Mouse (Mus musculus) hindbrain, embryonic 11.5 days (tissue): Measurements from ENCODE around the gene Prpf39. TPM values are rescaled to one million over a fixed set of nuclear protein-coding genes. Genes with fewer than 3 reads are reported as not detected.

Experiments used
- ATAC-seq: fragments of 200-750 bp; cut with Nextera tagmentation; 2 replicates; pipeline ENCODE4 v1.8.0; 2017; ENCODE audit warnings: mild to moderate bottlenecking, moderate TSS enrichment, moderate library complexity; ENCODE audit not compliant: low FRiP score
- DNase-seq: peaks from one replicate; pipeline ENCODE4 v3.0.0-alpha.2; 2015; ENCODE audit warnings: low spot score
- H3K27ac ChIP-seq: fragments of 300-500 bp; sonication (generic); 2 replicates; pipeline ENCODE4 v1.5.1; 2014; ENCODE audit warnings: mild to moderate bottlenecking, low read depth, low read length
- H3K27me3 ChIP-seq: fragments of 300-500 bp; sonication (generic); 2 replicates; pipeline ENCODE4 v1.6.1; 2014; ENCODE audit warnings: mild to moderate bottlenecking, low read length, moderate library complexity, mixed read lengths; ENCODE audit not compliant: control insufficient read depth, insufficient read depth
- H3K36me3 ChIP-seq: fragments of 300-500 bp; sonication (generic); 2 replicates; pipeline ENCODE4 v1.6.1; 2014; ENCODE audit warnings: mild to moderate bottlenecking, low read length, moderate library complexity, mixed read lengths; ENCODE audit not compliant: control insufficient read depth, insufficient read depth
- H3K4me1 ChIP-seq: fragments of 300-500 bp; sonication (generic); replicated peaks from 2 replicates; pipeline ENCODE4 v1.6.1; 2014; ENCODE audit warnings: low read length, mixed read lengths; ENCODE audit not compliant: control insufficient read depth, insufficient read depth
- H3K4me2 ChIP-seq: fragments of 300-500 bp; sonication (generic); replicated peaks from 2 replicates; pipeline ENCODE4 v1.6.1; 2014; ENCODE audit warnings: mild to moderate bottlenecking, low read depth, low read length
- H3K4me3 ChIP-seq: fragments of 300-500 bp; sonication (generic); 2 replicates; pipeline ENCODE4 v1.5.1; 2014; ENCODE audit warnings: low read depth, low read length
- H3K9ac ChIP-seq: fragments of 300-500 bp; sonication (generic); 2 replicates; pipeline ENCODE4 v1.6.1; 2014; ENCODE audit warnings: low read depth, low read length
- H3K9me3 ChIP-seq: fragments of 300-500 bp; sonication (generic); 2 replicates; pipeline ENCODE4 v1.6.1; 2016; ENCODE audit warnings: low read length; ENCODE audit not compliant: control insufficient read depth
- WGBS: fragments of 180-500 bp; shearing (Covaris S2); extraction: QIAGEN DNeasy Blood & Tissue Kit; methylation state at CpG from one replicate; pipeline ENCODE4 v1.1.7; 2014; 5-methylcytosine and 5-hydroxymethylcytosine counted together
- polyA plus RNA-seq: library from polyadenylated mRNA; unstranded; fragments of >200 nt; fragmentation: Nextera tagmentation; extraction: Ambion mirVana; gene quantifications from 2 replicates; pipeline ENCODE4 v1.2.1, GENCODE M21; 2014

The Prpf39 gene
- 61.6 and 64.9 TPM in 2 replicates for polyA plus RNA-seq

- peak; percentile 96 for ATAC-seq
- peak within 1 kb of the TSS; percentile 35 for H3K4me2 ChIP-seq
- no peaks in the 10 kb centered on the region for H3K4me1 ChIP-seq
- peak within 1 kb of the TSS; percentile 75 for H3K9ac ChIP-seq
- H3K27me3 ChIP-seq = no peaks in the 10 kb centered on the region
- DNase-seq = peak; percentile 94
- H3K27ac ChIP-seq = peak within 1 kb of the TSS; percentile 55
- peak within 1 kb of the TSS; percentile 89 for H3K4me3 ChIP-seq
- H3K9me3 ChIP-seq = no peaks in the 10 kb centered on the region
- WGBS = under 1% methylated on average over 56 of the region's 65 CpGs
- no peaks in the 10 kb centered on the region for H3K36me3 ChIP-seq
Measured at GRCm38 (mm10) chr12:65036190-65036870, at the start of gene Prpf39. Gene Prpf39 (plus strand): TSS chr12:65036333.

DNA sequence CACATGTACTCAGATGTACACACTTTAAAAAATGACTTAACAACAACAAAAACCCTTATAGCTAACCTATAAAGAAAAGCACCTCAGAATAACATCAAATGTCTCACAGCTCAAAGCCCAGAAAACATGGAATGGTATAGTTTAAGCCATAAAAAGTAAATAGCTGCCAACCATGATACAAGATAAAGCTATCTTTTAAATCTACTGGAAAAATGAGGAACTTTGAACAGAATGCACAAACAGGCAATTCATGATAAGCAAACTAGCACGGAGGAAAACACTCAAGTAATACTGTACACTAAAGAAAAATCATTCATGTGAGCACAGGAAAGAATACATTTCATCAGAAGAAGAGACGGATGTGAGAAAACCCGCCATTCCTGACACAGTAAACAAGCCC, 28.4 kb upstream of the Prpf39 start:
- no peak overlapping the region for H3K4me2 ChIP-seq
- no peaks in the 10 kb centered on the region for H3K4me1 ChIP-seq
- ATAC-seq (no peak), DNase-seq (no peak)
- no peaks in the 10 kb centered on the region for H3K27me3 ChIP-seq
- H3K27ac ChIP-seq = no peak overlapping the region
- H3K9ac ChIP-seq = no peak overlapping the region
- WGBS = 95% methylated on average over 3 of the region's 3 CpGs
- H3K36me3 ChIP-seq = 0 out of 2 replicates have a peak, but pooled peaks cover 2% of the 10 kb centered on the region
- no peaks in the 10 kb centered on the region for H3K9me3 ChIP-seq
- no peak overlapping the region for H3K4me3 ChIP-seq

DNA sequence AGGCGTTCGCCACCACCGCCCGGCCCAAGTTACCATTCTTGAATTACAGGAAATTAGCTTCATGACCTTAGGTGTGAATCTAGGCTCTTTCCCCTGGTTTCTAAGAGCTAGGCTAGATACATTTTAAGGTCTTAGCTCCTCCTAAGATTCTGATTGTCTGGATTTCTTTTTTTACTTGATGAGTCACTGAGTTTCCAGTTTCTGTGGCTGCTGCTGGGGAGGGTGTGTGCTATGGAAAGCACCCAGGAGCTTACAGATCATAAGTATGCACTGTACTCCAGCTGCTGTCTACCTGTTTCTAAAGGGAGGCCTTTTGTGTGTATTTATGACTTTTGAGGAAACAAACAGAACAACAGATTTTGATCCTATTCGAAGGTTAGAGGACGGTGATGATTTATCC, 13.3 kb upstream of the Prpf39 start:
- Histone ChIP-seq H3K27ac (no peak overlapping the region), H3K9ac (no peak overlapping the region), H3K4me2 (no peak overlapping the region), H3K9me3 (no peaks in the 10 kb centered on the region), H3K4me1 (no peaks in the 10 kb centered on the region), H3K4me3 (no peak overlapping the region), H3K36me3 (no peaks in the 10 kb centered on the region), H3K27me3 (no peaks in the 10 kb centered on the region)
- 96% methylated on average over 6 of the region's 6 CpGs for WGBS
- DNase-seq = no peak
- no peak for ATAC-seq

DNA sequence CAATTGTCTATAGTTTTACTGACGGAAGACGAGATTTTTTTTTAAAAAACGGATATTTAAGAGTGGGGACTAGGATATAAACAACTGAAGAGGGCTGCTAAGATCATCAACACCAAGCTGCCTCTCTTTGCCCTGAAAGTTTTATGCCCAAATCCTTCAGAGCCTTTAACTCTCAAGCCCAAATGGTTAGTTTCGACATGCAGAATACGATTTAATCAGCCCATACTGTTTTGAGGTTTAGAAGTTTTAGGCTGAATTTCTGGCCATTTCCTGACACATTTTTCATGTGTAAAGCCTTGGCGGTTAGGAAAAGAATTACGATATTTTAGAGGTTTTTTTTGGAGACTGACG, 319 bp upstream of the Prpf39 start:
- Histone ChIP-seq H3K27ac (no peak overlapping the region), H3K9me3 (no peaks in the 10 kb centered on the region), H3K9ac (no peak overlapping the region; the same call in 1 of the 2 replicates), H3K27me3 (no peaks in the 10 kb centered on the region), H3K4me2 (peak overlapping the region; percentile 35), H3K4me1 (no peaks in the 10 kb centered on the region), H3K4me3 (peak overlapping the region; percentile 89), H3K36me3 (no peaks in the 10 kb centered on the region)
- ATAC-seq (peak; percentile 25; the same call in 1 of the 2 replicates), DNase-seq (no peak)
- 48% methylated on average over 8 of the region's 8 CpGs for WGBS

- peak overlapping the region; percentile 35 for H3K4me2 ChIP-seq
- ATAC-seq (peak; percentile 34; the same call in 1 of the 2 replicates), DNase-seq (peak; percentile 19)
- peak overlapping the region; percentile 89 for H3K4me3 ChIP-seq
- no peak overlapping the region; the same call in 1 of the 2 replicates for H3K9ac ChIP-seq
- H3K9me3 ChIP-seq = no peaks in the 10 kb centered on the region
- no peak overlapping the region for H3K27ac ChIP-seq
- no peaks in the 10 kb centered on the region for H3K27me3 ChIP-seq
- 21% methylated on average over 18 of the region's 18 CpGs for WGBS
- H3K36me3 ChIP-seq = no peaks in the 10 kb centered on the region
- H3K4me1 ChIP-seq = no peaks in the 10 kb centered on the region
Measured at GRCm38 (mm10) chr12:65036892-65037545, 886 bp downstream of the Prpf39 start.

DNA sequence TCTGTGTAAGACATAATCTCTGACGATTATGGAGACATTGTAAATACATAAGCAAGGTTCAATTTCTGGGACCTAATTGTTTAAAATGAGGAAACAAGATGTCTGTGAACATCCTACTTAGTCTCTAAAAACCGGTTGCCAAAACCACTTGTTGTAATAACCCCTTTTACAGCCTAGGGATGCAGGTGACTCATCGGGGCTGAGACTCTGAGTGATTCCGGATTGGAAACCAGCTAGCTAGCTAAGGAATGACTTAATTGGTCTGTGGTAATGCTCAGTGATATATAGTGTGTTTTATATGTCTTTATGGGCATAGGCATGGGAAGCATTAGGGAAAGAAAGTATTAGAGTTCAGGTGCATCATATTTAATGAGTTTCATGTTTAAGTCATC, 1.4 kb downstream of the Prpf39 start:
- no peak for DNase-seq
- Histone ChIP-seq H3K36me3 (no peaks in the 10 kb centered on the region), H3K4me2 (peak overlapping the region; percentile 35), H3K9me3 (no peaks in the 10 kb centered on the region), H3K27ac (no peak overlapping the region), H3K27me3 (no peaks in the 10 kb centered on the region), H3K4me3 (peak overlapping the region; percentile 89), H3K4me1 (no peaks in the 10 kb centered on the region), H3K9ac (no peak overlapping the region)
- 68% methylated on average over 4 of the region's 4 CpGs for WGBS
- no peak for ATAC-seq

- H3K36me3 ChIP-seq = peaks cover 6% of the 10 kb centered on the region; the same call in 1 of the 2 replicates
- no peaks in the 10 kb centered on the region for H3K9me3 ChIP-seq
- no peaks in the 10 kb centered on the region for H3K4me1 ChIP-seq
- H3K27ac ChIP-seq = no peak overlapping the region
- DNase-seq = no peak
- no peaks in the 10 kb centered on the region for H3K27me3 ChIP-seq
- no peak overlapping the region for H3K9ac ChIP-seq
- H3K4me3 ChIP-seq = no peak overlapping the region
- H3K4me2 ChIP-seq = no peak overlapping the region
- ATAC-seq = no peak
Measured at GRCm38 (mm10) chr12:65048799-65049198, 12.7 kb downstream of the Prpf39 start.

DNA sequence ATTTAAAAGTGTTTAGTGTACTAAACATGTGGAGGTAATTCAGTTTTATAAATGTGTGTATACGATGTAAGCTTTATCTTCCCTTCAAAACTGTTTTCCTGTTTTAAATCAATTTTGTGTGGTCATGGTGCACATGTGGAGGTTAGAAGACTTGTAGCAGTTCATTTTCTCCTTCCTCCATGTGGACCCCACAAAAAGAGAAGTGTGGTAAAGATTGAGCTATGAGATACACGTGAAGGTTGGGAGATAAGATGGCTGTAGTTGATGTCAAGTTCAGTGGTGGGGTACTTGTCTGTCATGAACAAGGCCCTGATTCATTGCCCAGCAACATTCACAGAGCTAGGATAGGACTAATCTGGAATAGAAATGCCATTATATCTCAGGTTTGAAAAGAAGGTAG, 22.1 kb downstream of the Prpf39 start:
- H3K36me3 ChIP-seq = no peaks in the 10 kb centered on the region; the same call in 1 of the 2 replicates
- 82% methylated on average over 2 of the region's 2 CpGs for WGBS
- no peaks in the 10 kb centered on the region for H3K9me3 ChIP-seq
- H3K4me3 ChIP-seq = no peak overlapping the region
- no peak for DNase-seq
- H3K9ac ChIP-seq = no peak overlapping the region
- no peaks in the 10 kb centered on the region for H3K27me3 ChIP-seq
- no peak overlapping the region for H3K27ac ChIP-seq
- H3K4me1 ChIP-seq = no peaks in the 10 kb centered on the region
- H3K4me2 ChIP-seq = no peak overlapping the region
- ATAC-seq = no peak

- ATAC-seq = no peak
- Histone ChIP-seq H3K4me3 (no peak overlapping the region), H3K36me3 (peaks cover 7% of the 10 kb centered on the region)
Measured at GRCm38 (mm10) chr12:65061082-65061481, 24.9 kb downstream of the Prpf39 start.

More at GRCm38 (mm10) chr12:65061082-65061481, 24.9 kb downstream of the Prpf39 start:
- no peaks in the 10 kb centered on the region for H3K27me3 ChIP-seq
- no peak for DNase-seq
- H3K27ac ChIP-seq = no peak overlapping the region
- H3K4me1 ChIP-seq = no peaks in the 10 kb centered on the region
- H3K4me2 ChIP-seq = no peak overlapping the region
- H3K9ac ChIP-seq = no peak overlapping the region
- no peaks in the 10 kb centered on the region for H3K9me3 ChIP-seq
